Mouse (Mus musculus) MEL-GATA-1-ER (cell line): ENCODE data around the gene Eps8l3.

Source experiments
- DNase-seq: peaks from one replicate; pipeline ENCODE4 v3.0.0-alpha.2; 2012; ENCODE audit warnings: low read depth; ENCODE audit errors: extremely low read depth

Eps8l3 gene

DNA sequence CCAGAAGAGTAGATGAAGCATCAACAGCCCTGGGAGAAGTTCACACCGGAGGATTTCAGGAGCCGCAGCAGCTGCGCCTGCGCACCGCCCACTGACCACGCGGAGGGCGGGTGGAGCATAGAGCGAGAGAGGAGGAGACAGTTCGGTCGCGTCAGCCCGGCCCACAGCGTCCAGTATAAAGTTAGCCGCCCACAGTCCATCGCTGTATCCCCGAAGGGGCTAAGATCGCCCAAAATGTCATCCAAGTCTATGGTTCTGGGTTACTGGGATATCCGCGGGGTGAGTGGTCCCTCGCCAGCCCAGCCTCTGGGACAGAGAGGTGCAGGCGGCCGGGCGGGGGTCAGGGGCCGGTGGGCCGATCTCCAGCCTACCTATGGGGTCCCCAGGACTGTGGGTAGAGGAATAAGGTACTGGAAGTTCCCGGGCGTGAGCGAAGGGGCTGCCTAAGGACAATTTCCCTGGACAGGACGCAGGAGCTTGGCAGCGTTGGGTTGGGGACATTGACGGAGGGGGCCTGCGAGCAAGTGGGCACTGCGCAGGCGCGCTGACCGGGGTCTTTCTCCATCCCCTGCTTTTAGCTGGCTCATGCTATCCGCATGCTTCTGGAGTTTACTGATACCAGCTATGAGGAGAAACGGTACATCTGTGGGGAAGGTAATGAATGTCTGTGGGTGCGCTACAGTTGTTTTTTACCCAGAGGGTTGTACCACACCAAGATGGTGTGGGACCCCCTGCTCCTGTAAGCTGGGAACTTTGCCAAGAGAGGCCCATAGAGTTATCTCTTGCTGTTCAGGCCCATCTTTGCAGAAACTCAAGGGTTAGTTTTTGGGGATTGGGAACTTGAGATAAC, 18.9 kb downstream of the Eps8l3 start, which contains the start of gene Gstm5:
Gstm5 (plus strand) TSS at position 102 of the 850 bp plus-strand sequence.
- peak; percentile 99 for DNase-seq

DNA sequence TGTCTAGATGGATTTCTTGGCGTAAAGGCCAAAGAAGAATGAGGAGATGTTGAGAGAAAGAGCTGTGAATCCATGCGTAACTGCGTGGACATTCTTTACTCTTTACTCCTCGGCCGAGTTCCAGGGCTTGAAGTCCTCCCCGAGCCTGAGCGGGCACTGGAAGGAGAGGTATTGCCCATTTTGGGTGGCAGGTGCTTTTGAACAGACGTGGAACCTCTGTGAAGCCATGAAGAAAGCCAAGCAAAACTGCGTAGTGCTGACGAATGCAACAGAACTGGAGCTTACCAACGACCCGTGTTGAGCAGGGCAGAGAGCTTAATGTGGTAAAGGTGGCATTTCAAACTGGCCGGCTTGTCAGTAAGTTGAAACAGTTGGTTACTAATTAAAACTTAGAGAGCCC, 21.7 kb downstream of the Eps8l3 start:
- DNase-seq: no peak

DNA sequence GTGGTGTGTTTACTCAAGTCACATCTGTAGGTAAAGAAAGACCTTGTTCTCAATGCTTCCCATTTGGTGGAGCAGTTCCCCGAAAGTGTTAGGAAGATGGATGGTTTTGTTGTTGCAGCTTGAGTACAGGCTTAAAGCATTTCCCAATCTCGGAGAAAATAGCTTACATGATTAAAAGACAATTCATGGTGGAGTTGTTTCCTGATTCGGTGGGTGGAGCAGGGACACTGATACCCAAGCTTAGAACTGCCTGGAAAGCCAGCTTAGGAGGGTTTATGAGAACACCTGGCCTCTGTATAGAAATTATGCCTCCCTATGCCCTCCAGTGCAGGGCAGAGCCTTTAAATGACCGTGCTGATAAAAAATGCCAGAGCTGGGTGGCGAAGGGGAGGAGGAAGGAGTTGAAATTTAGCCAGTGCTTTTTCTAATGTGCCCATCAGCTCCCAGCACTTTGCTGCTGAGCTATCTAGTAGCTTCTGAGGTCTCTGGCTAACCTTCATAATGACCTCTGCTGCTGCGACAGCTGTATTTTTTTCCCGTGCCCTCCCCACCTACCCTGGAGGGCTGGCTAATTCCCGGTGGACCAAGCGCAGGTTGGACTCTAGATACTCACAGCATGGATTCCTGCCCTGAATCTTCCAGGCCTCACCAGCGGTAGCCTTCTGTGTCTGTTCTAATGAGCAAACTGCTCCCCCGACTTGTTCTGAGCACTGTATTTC, 24.1 kb downstream of the Eps8l3 start:
- DNase-seq: no peak

DNA sequence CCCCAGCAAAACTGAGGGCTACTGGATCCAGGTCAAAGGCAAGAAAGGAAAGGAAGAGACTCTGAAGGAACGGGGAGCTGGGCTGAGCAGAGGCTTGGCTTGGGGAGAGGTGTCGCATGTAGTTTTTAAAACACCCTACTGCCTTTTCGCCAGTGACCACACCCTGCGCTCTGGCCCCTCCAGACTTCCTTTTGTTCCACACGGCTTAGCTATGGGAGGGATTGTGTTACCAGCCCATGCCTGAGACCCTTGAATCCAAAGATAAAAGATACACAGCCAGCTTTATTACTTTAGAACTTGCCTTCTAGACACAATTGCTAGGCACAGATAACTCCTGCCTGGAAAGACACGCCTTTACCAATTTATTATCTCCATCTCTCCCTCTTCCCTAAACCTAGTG, 28.9 kb downstream of the Eps8l3 start:
- peak; percentile 28 for DNase-seq

DNA sequence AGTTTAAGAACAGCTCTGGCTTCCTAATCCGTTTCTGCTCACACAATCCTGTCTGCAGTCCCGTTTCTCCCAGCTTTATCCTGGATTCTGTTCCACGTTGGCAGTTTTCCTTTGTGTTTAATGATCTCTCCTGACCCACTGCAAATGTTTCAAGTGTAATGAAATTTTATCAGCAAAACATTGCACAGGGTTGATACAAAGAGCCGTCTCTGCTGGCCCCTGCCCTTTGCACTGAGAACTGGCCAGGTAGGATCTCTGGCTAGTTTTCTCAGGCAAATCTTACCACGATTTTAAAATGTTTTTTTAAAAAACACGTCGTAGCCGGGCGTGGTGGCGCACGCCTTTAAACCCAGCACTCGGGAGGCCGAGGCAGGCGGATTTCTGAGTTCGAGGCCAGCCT, 39.6 kb downstream of the Eps8l3 start:
- DNase-seq: no peak

DNA sequence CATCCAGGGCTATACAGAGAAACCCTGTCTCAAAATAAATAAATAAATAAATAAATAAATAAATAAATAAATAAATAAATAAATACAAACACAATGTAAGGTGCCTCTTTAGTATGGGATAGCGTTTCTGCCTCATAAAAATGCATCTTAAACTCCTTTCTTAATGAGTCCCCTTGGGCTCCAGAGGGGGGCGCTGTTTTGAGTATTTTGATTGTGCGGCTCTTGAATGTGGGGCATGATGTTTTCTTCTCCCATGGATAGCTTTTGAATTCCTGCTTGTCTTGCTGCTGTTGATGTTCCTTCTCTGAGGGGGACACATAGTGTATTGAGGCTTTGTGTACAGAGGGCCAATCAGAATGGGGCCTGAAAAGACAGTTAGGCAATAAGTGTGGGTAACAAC, 40.1 kb downstream of the Eps8l3 start:
- DNase-seq: peak; percentile 26

DNA sequence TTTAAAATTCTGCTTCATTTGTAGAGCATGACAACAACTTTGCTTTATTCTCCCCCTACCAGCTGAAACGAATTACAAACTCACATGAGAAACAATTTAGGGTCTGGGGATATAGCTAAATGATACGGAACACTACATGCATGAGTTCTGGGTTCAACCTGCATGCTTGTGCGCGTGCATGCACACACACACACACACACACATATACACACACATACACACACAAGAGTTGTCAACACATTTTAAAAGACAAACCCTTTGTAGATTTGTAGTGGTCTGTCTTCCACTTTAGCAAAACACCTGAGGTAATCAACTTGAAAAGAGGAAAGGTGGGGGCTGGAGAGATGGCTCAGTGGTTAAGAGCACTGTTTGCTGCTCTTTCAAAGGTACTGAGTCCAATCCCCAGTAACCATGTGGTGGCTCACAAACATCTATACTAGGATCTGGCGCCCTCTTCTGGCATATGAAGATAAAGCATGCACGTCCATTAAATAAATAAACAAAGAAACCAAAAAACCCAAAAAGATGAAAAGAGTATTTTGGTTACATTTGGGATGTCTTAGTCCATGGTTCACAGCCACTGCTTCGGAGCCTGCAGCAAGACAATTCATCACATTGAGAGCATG, 40.9 kb downstream of the Eps8l3 start:
- peak; percentile 58 for DNase-seq

DNA sequence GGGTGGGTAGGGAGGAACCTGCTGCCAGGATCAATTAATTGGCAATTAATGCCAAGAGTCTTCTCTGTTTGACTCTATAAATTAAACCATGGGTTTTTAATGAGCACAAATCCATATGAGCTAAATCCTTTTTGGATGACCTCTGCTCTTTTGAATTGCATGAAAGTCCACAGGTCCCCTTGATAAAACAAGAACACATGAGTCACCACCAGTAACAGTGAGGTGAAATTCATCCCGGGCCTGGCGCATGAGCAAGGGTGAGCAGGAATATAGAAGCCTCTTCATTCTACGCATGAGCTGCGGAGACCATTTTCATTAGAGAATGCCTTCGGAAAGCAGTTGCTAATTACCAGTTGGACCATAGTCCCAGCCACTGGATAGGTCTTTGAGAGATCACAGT, 43.3 kb downstream of the Eps8l3 start:
- DNase-seq: no peak

DNA sequence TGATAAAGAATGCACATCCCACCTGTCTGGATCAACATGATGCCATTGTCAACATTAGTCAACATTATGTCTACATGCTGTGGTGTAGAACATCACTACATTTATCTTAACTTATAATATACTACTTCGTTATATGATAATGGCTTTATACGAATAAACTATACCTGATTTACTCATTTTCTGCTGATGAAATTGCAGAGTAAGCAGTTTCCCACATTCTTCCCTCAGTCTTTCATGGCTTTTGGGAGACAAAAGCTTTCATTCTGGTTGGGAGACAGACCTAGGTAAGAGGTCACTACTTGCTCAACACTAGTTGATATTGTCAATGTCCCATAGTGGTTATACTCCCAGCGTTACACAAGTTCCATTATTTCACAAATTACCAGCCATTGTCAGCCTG, 48.3 kb downstream of the Eps8l3 start:
- DNase-seq: no peak

GRCm38 (mm10) chr3:107927841-107928240, 50.8 kb downstream of the Eps8l3 start:
- no peak for DNase-seq

DNA sequence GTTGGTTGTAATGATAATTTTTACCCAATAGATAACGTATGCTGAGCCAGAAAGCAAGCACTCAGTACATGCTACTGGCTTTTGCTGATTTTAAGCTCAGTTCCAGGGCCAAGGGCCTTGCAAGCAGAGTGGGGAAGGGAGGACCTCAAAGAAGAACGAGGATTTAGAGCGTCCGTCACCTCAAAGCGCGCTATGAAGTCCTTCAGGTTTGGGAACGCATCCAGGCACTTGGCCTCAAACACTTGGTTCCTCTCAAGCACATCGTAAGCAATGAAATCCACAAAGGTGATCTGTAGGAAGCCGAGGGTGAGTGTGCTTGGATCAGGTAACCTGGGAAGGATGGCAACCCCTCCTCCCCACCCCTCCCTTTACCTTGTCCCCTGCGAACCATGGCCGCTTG, 51.7 kb downstream of the Eps8l3 start:
- no peak for DNase-seq

DNA sequence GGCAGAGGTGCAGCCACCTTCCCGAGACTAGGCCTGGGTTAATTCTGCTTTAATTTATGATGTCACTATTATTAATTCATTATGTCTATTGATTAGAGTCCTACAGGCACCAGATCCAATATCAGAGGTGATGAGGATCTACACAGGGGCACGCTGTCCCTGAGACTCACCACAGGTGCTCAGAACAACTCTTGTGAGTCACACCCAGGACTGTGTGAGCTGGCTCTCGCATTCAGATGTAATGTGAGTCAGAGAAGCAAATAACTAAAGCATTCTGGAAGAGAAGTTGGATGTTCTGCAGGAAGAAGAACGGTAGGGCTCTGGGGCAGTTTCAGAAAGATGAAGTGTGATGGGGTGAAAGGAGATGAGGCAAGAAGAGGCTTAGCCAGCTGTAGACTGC, 52.2 kb downstream of the Eps8l3 start:
- DNase-seq: no peak

DNA sequence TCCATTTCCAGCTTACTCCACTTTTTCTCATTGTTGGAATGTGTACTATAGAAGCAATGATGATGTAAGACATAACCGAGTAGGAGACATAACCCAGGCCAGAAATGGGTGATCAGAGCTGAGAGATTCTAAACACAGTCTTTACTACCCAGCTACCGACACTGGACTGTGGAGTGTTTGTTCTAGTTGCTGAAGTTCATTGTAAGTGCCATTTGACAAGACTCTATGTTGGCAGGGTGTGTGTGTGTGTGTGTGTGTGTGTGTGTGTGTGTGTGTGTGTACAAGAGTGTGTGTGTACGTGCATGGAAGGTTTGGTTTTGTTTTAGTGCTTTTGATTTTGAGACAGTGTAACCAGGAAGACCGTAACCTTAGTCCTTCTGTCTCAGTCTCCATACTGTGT, 52.7 kb downstream of the Eps8l3 start:
- DNase-seq: no peak

GRCm38 (mm10) chr3:107931134-107931533, 54.1 kb downstream of the Eps8l3 start:
- DNase-seq: no peak

DNA sequence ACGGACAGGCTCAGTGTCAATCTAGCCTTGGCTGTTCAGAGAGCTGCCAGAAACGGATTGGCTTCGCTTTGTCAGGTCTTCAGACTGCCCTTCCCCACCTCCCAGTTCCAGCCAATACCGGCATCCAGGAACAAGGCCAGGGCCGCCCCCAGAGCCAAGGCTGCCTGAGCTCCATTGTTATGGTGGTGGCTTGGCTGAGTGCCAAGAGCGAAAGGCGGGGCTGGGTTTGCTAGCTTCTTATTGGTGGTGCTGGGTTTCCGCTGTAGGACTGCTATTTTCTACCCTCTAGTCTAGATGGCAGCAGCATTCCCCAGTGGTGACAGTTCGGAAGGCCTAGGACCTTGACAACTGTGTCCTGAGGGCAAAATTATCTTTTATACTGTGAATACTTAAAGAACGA, 54.6 kb downstream of the Eps8l3 start, which contains the start of gene Gstm7:
Gstm7 (minus strand) TSS at position 148 of the 400 bp plus-strand sequence.
- DNase-seq: peak; percentile 97

DNA sequence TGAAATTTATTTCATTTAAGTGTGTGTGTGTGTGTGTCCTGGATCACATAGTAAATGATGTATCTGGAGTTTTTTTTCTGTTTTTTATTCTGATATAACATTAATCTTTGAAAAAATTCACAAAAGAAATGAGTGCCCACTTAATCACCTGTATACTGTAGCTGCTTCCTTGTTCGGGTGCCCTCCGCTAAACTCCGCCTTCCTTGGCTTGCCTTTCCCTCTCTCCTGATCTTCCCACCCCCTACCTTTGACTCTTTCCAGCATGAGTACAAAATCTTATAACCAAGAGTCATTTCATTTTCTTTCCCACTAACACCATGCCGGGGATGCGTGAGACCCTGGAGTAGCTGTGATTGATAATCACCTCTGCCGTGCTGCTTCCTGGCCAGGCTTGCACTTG, 55.1 kb downstream of the Eps8l3 start:
- no peak for DNase-seq

GRCm38 (mm10) chr3:107935268-107935667, 58.2 kb downstream of the Eps8l3 start:
- DNase-seq: no peak

GRCm38 (mm10) chr3:107935888-107936287, 58.9 kb downstream of the Eps8l3 start:
- DNase-seq: no peak

GRCm38 (mm10) chr3:107939403-107939802, 62.4 kb downstream of the Eps8l3 start:
- DNase-seq: peak; percentile 59

- DNase-seq: peak; percentile 52
Measured at GRCm38 (mm10) chr3:107939830-107940229, 62.8 kb downstream of the Eps8l3 start.

GRCm38 (mm10) chr3:107940524-107940923, 63.5 kb downstream of the Eps8l3 start:
- no peak for DNase-seq

DNA sequence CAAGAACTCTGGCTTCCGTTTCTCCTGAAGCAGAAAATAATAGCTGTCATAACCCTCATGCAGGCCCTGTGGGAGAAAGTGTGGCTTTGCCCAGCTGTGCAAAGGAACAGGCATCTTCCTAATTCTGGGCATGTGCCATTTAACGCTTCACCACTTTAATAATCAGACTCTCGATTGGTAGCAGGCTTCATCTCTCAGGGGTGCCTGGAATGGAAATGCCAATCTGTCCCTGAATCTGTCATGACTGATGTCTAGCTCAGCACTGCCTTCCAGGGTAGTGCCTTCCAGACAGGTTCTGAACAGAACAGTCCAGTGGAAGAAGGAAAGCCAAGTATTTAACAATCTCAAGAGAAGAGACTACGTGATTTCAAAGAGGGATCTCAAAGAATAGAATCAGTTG, 64.2 kb downstream of the Eps8l3 start:
- no peak for DNase-seq
